Mouse (Mus musculus) ovary, postnatal 10 days (tissue): ENCODE measurements around the gene Mvb12b.
A peak's percentile ranks its signal among the peaks of the same experiment; 100 is the strongest.

Experiments used
- DNase-seq: peaks from one replicate; pipeline ENCODE4 v3.0.0; 2022; ENCODE audit warnings: low spot score

Mvb12b gene

DNA sequence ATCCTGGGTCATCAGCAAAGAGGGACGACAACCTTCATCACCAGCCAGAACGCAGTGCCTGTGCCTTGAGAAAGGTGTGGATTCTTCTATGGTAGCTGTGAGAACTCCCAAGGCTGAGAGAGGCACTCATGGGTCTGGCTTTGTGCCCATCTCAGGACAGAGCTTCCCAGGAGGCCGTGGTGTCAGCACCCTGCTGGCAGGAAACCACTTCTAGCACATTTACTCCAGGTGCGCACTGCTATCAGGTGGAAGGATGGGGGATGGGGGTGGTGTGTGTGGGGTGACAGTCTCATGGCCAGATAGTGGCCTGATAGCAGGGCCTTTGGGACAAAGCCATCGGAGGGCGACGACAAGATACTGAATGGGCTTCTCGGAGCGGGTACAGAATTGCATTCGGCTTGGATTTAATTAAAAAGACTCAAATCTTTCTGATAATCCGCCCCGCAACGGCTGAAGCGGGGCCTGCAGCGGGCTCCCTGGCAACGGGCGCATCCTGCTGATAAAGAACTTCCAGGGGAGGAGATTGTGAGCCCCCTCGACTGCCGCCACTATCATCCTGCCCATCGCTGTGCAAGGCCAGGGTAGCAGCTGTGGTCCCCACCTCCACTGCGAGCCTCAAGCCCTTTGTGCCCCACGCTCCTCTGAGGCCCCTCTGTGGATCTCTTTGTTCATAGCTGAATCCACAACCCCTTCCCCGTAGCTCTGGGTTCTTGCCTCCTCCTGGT, 198.4 kb downstream of the Mvb12b start:
- no peak for DNase-seq

DNA sequence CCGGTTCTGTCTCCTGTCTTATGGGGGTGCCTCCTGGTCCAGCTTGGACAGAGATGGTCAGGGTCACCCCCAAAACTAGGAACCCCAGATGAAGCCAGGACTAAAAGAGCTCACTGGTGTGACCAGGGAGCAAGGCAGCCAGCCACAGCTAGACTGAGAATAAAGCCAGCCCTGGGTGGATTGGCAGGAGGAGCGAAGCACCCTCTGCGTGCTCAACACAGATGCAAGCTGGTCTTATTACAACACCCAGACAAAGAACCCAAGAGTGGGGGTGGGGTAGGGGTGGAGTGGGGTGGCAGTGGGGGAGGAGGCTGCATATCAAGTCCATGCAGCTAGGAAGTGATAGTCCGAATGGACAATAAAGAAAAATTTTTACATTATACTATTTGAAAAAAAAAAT, 204.2 kb downstream of the Mvb12b start:
- DNase-seq: no peak

DNA sequence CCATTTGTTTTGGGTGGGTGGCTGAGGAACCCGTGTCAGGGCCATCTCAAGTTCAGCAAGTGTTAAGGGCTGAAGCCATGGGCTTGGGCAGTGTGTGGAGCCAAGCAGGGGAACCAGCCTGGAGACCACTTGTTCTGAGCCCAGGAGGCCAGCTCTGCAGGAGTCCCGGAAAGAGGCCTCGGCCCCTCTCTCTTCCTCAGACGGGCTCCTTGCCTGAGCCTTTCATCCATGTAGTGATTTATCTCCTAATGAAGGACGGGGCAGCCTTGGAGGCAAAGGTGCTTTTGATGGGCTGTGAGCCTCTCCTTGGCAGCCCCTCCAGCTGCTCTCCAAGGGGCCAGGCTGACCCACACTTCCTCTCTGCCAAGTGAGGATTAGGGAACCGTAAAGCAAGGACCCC, 204.7 kb downstream of the Mvb12b start:
- no peak for DNase-seq

DNA sequence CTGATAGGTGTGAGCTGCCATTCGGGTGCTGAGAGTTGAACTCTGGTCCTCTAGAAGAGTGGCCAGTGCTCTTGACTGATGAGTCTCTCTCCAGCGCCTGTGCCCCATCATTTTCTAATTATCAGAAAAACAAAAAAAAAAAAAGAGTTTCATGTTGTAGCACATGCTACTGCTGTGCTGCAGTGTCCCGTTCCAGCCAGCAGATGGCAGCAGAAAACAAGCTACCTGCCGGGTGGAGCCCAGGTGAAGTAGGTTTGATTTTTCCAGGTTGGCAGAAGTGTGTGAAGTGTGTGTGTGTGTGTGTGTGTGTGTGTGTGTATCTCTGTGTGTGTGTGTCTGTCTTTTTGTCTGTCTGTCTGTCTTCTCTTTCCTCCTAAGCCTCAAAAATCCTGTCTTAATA, 205.5 kb downstream of the Mvb12b start:
- DNase-seq: peak; percentile 31
